Mouse (Mus musculus) erythroblast, embryonic 14.5 days (primary cell): Measurements from ENCODE around the gene Gm20441. TPM values are rescaled to one million over a fixed set of nuclear protein-coding genes. Genes with fewer than 3 reads are reported as not detected.

Experiments used
- H3K27me3 ChIP-seq: 2 replicates; pipeline ENCODE4 v1.6.1; 2012; ENCODE audit warnings: inconsistent platforms; ENCODE audit not compliant: control insufficient read depth
- H3K36me3 ChIP-seq: 2 replicates; pipeline ENCODE4 v1.6.1; 2012; ENCODE audit warnings: mild to moderate bottlenecking, inconsistent platforms; ENCODE audit not compliant: control insufficient read depth
- H3K4me1 ChIP-seq: 2 replicates; pipeline ENCODE4 v1.6.1; 2012; ENCODE audit warnings: inconsistent platforms; ENCODE audit not compliant: control insufficient read depth
- H3K4me3 ChIP-seq: replicated peaks from 2 replicates; pipeline ENCODE3; 2012; ENCODE audit warnings: moderate library complexity, mild to moderate bottlenecking, inconsistent platforms
- H3K9me3 ChIP-seq: 2 replicates; pipeline ENCODE4 v1.6.1; 2012; ENCODE audit warnings: low read length, inconsistent platforms, mixed read lengths; ENCODE audit not compliant: control insufficient read depth
- GATA1 ChIP-seq: IDR thresholded peaks from 2 replicates; pipeline ENCODE4 v1.6.1; 2012; ENCODE audit warnings: low read length, inconsistent platforms, mixed read lengths
- TAL1 ChIP-seq: IDR thresholded peaks from 3 replicates; pipeline ENCODE4 v1.6.1; 2012; ENCODE audit warnings: low read length, inconsistent platforms, mixed read lengths
- polyA plus RNA-seq: library from polyadenylated mRNA; stranded (reverse); fragments of >175 nt; gene quantifications from 2 replicates; pipeline ENCODE4 v1.2.3, GENCODE M21; 2012

The Gm20441 gene
- not detected in 2 replicates for polyA plus RNA-seq

DNA sequence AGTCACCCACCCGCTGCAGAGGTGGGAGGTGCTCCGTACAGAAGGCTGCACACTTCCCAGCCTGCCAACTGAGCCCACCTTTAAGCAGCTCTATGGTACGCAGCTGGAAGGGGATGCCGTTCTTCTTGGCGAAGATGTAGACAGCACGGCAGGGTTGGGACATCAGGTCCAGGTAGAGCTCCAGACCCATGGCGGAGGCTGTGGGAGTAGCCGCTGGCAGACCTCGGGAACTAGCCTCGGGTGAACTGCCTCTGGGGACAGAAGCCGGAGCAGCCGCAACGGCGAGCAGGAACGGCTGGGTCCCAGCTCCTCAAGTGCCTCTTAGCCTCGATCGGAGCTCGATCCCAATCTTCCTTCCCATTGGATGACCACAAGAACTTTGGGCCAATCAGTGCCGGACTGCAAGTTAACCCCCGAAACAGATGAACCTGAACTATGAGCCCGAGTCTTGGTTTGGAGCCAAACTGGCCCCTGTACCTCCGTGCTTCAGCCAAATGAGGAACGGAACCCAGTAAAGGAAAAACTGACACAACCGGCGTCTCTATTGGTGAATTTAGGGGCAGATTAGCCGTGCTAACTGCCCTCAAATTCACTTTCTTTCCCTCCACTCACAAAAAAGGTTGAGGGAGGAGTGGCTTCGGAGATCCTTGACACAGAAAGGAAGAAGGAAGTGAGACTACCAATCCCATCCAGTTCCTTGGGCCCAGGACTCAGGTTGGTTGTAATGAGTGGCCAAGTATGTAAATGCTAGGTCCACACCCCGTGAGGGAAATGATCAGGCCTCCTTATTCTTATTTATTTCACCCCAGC is at the start of gene Gm20441, which contains the start of gene Gstt3:
Gene Gm20441, minus strand, starts transcription at position 186 of the 810 bp plus-strand sequence.
Gene Gstt3, minus strand, starts transcription at position 646 of the 810 bp plus-strand sequence.
- peaks cover 74% of the 10 kb centered on the region for H3K27me3 ChIP-seq

DNA sequence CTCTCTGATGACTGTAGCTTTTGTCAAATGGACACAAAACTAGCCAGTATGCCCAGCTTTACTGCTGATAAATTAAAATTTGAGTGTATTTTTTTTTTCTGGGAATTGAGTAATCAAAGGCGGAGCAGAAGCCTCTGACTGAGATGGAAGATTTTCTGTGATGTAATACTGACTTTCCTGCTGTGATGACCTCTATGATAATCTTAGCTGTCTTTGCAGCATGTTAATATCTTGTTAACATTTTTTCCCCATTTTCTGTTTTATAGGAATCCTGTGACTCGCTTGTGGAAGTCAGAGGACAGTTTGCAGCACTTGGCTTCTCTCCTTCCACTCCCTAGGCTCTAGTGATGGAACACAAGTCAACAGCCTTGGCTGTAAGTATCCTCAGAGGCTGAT is 49.5 kb upstream of the Gm20441 start:
- H3K27me3 ChIP-seq: peaks cover 26% of the 10 kb centered on the region
- TF ChIP-seq GATA1: no peak
- no peak for TF ChIP-seq TAL1
- peaks cover 29% of the 10 kb centered on the region for H3K4me1 ChIP-seq
- no peak overlapping the region for H3K4me3 ChIP-seq
- no peaks in the 10 kb centered on the region for H3K36me3 ChIP-seq
- H3K9me3 ChIP-seq: no peaks in the 10 kb centered on the region

More for the DNA sequence above, at the start of gene Gm20441, which contains the start of gene Gstt3:
- H3K4me1 ChIP-seq: peaks cover 2% of the 10 kb centered on the region
- no peaks in the 10 kb centered on the region for H3K9me3 ChIP-seq
- peak within 1 kb of the TSS; percentile 38 for H3K4me3 ChIP-seq
- TF ChIP-seq TAL1 (no peak), GATA1 (no peak)
- no peaks in the 10 kb centered on the region for H3K36me3 ChIP-seq

- TF ChIP-seq GATA1 (no peak), TAL1 (no peak)
- no peaks in the 10 kb centered on the region for H3K9me3 ChIP-seq
- H3K4me3 ChIP-seq: no peak overlapping the region
- H3K36me3 ChIP-seq: no peaks in the 10 kb centered on the region
- peaks cover 24% of the 10 kb centered on the region for H3K4me1 ChIP-seq
- H3K27me3 ChIP-seq: peaks cover 25% of the 10 kb centered on the region
These were observed 48.9 kb upstream of the Gm20441 start for GRCm38 (mm10) chr10:75829529-75830274.

- Histone ChIP-seq H3K27me3 (peaks cover 13% of the 10 kb centered on the region), H3K4me1 (peaks cover 12% of the 10 kb centered on the region), H3K4me3 (no peak overlapping the region), H3K36me3 (no peaks in the 10 kb centered on the region), H3K9me3 (no peaks in the 10 kb centered on the region)
- no peak for TF ChIP-seq GATA1
- no peak for TF ChIP-seq TAL1
These were observed 47.8 kb upstream of the Gm20441 start for GRCm38 (mm10) chr10:75828500-75828931.

DNA sequence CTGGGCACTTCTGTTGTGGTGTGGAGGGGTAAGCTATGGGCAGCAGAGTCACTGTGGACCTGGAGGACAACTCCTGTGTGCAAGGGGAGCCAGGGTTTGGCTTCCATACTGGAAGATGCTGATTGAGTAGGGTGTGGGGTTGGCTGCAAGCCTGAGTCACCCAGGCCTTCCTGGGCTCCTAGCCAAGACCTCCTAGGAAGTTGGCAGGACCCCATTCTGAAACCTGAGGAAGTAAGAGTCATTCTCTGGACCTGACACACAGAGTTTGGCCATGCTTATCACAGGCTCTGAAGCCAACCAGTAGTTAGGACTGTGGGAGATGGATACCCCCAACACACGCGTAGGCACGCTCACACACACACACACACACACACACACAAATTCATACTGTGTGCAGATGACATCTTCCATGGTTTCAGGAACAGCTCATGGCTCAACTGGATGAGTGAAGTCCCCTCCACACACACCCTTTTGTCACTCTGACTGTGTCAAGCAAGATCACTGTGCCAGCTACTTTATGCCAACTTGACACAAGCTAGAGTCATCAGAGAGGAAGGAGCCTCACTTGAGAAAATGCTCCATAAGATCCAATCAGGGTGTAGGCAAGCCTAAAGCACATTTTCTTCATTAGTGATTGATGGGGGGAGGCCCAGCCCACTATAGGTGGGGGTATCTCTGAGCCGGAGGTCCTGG is 47.1 kb upstream of the Gm20441 start:
- Histone ChIP-seq H3K27me3 (peaks cover 6% of the 10 kb centered on the region), H3K4me1 (peaks cover 6% of the 10 kb centered on the region), H3K36me3 (no peaks in the 10 kb centered on the region), H3K9me3 (no peaks in the 10 kb centered on the region), H3K4me3 (no peak overlapping the region)
- TF ChIP-seq TAL1 (no peak), GATA1 (no peak)

DNA sequence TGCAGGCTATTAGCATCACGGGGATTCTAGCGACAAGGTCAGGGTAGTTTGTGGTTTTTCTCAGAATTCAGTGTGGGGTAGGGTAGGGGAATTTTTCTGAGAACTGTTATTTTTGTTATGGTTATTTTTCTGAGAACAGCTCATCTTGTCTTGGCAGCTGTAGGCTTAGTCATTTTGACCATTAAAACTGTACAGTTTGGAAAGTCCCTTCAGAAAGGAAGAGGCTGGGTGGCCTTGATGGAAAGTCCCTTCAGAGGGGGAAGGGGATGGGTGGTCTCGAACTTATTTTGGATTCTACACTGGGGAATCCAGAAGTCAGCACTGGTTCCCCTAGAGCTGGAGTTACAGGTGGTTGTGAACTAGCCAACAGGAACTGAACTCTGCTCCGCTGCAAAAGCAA is 43.8 kb upstream of the Gm20441 start:
- Histone ChIP-seq H3K9me3 (no peaks in the 10 kb centered on the region), H3K36me3 (no peaks in the 10 kb centered on the region), H3K27me3 (no peaks in the 10 kb centered on the region), H3K4me3 (no peak overlapping the region), H3K4me1 (no peaks in the 10 kb centered on the region)
- TF ChIP-seq TAL1: no peak
- no peak for TF ChIP-seq GATA1

DNA sequence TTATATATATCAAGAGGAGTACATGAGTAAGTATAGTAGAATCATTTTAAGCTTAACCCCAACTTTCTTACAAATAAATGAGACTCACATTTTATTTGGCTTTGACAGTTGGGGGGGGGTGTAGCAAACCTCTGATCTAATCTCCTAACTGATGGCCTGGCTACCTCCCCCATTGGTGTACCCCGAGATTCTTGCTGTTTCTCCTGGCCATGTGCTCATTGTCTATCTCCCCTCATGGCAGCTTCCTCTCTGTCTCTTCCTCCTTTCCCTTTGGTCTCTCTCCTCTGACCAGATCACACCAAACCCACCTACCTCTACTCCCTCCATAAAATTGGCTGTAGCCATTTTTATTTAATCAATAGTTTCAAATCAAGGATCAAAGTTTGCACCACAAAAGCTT is 43.0 kb upstream of the Gm20441 start:
- Histone ChIP-seq H3K4me1 (no peaks in the 10 kb centered on the region), H3K4me3 (no peak overlapping the region), H3K27me3 (no peaks in the 10 kb centered on the region), H3K36me3 (no peaks in the 10 kb centered on the region), H3K9me3 (no peaks in the 10 kb centered on the region)
- TF ChIP-seq TAL1 (no peak), GATA1 (no peak)

GRCm38 (mm10) chr10:75822443-75822842 is 41.7 kb upstream of the Gm20441 start, which contains the start of gene Gstt4:
Gstt4 (minus strand) TSS chr10:75822543.
- H3K9me3 ChIP-seq: no peaks in the 10 kb centered on the region
- TF ChIP-seq TAL1: no peak
- TF ChIP-seq GATA1: no peak

GRCm38 (mm10) chr10:75819882-75820281 is 39.1 kb upstream of the Gm20441 start:
- Histone ChIP-seq H3K36me3 (no peaks in the 10 kb centered on the region), H3K27me3 (0 out of 2 replicates have a peak, but pooled peaks cover 2% of the 10 kb centered on the region), H3K4me1 (no peaks in the 10 kb centered on the region), H3K4me3 (no peak overlapping the region), H3K9me3 (no peaks in the 10 kb centered on the region)
- TF ChIP-seq TAL1 (no peak), GATA1 (no peak)

More at GRCm38 (mm10) chr10:75822443-75822842, 41.7 kb upstream of the Gm20441 start, which contains the start of gene Gstt4:
- Histone ChIP-seq H3K4me3 (no peak within 1 kb of the TSS), H3K27me3 (no peaks in the 10 kb centered on the region), H3K4me1 (no peaks in the 10 kb centered on the region), H3K36me3 (no peaks in the 10 kb centered on the region)
